Mouse (Mus musculus) neural tube, embryonic 15.5 days (tissue): ENCODE results near the gene 4930404H24Rik. TPM values are rescaled to one million over a fixed set of nuclear protein-coding genes. Genes with fewer than 3 reads are reported as not detected.

Source experiments
- ATAC-seq: fragments of 200-750 bp; cut with Nextera tagmentation; 2 replicates; pipeline ENCODE4 v1.8.0; 2017; ENCODE audit warnings: mild to moderate bottlenecking, moderate TSS enrichment, moderate library complexity; ENCODE audit not compliant: low FRiP score
- H3K27ac ChIP-seq: fragments of 300-500 bp; sonication (generic); replicated peaks from 2 replicates; pipeline ENCODE4 v1.5.1; 2015; ENCODE audit warnings: mild to moderate bottlenecking, inconsistent platforms
- H3K27me3 ChIP-seq: fragments of 300-500 bp; sonication (generic); replicated peaks from 2 replicates; pipeline ENCODE4 v1.6.1; 2015; ENCODE audit warnings: inconsistent platforms
- H3K36me3 ChIP-seq: fragments of 300-500 bp; sonication (generic); 2 replicates; pipeline ENCODE4 v1.6.1; 2015; ENCODE audit warnings: inconsistent platforms
- H3K4me1 ChIP-seq: fragments of 300-500 bp; sonication (generic); 2 replicates; pipeline ENCODE4 v1.6.1; 2015; ENCODE audit warnings: inconsistent platforms
- H3K4me2 ChIP-seq: fragments of 300-500 bp; sonication (generic); 2 replicates; pipeline ENCODE4 v1.6.1; 2015; ENCODE audit warnings: inconsistent platforms, mild to moderate bottlenecking, moderate library complexity
- H3K4me3 ChIP-seq: fragments of 300-500 bp; sonication (generic); replicated peaks from 2 replicates; pipeline ENCODE4 v1.5.1; 2015; ENCODE audit warnings: mild to moderate bottlenecking, inconsistent platforms
- H3K9ac ChIP-seq: fragments of 300-500 bp; sonication (generic); replicated peaks from 2 replicates; pipeline ENCODE4 v1.6.1; 2015; ENCODE audit warnings: mild to moderate bottlenecking, inconsistent platforms
- H3K9me3 ChIP-seq: fragments of 300-500 bp; sonication (generic); replicated peaks from 2 replicates; pipeline ENCODE4 v1.6.1; 2016; ENCODE audit warnings: inconsistent platforms
- WGBS: fragments of 180-500 bp; shearing (Covaris S2); methylation state at CpG from one replicate; pipeline ENCODE4 v1.1.7; 2015; ENCODE audit warnings: mixed read lengths; 5-methylcytosine and 5-hydroxymethylcytosine counted together
- polyA plus RNA-seq: library from polyadenylated mRNA; unstranded; fragments of >200 nt; fragmentation: Nextera tagmentation; extraction: Ambion mirVana; gene quantifications from 2 replicates; pipeline ENCODE4 v1.2.1, GENCODE M21; 2015

The 4930404H24Rik gene
- polyA plus RNA-seq, 1 experiment from 2014 or later, result not detected

DNA sequence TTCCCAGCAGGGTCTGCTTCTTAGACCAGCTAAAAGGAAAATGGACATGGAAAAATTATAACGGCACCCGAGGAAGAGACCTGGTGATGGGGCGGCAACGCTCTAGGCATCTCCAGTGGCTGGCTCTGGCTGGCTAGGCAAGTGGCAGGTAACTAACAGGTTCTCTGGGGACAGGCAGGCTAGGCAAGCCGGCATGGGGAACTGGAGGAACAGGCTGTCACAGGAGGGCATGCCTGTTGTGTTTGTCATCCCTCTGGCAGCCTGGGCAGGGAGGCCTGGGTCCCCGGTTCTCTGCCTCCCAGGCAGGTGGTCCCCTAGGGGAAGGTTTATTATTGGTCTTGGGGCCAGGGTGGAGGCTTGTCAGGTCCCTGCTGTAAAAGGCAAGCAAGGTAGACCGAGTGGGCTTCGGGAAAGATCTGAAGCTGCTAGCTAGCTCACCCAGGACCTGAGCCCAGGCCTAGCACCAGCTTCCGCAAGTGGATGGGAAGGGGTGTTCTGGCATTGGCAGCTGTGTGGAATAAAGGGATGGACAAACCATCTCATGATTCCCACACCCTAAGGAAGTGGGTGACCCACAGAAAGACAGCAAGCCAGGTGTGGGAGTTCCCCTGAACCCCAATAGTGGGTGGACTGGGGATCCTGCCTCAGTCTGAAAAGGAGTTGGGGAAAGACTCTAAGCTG is 34.4 kb downstream of the 4930404H24Rik start:
- Histone ChIP-seq H3K4me3 (peak overlapping the region; percentile 85), H3K36me3 (no peaks in the 10 kb centered on the region), H3K9ac (peak overlapping the region; percentile 72; the same call in 1 of the 2 replicates), H3K9me3 (no peaks in the 10 kb centered on the region), H3K4me1 (peaks cover 50% of the 10 kb centered on the region), H3K27me3 (no peaks in the 10 kb centered on the region), H3K27ac (peak overlapping the region; percentile 81), H3K4me2 (peak overlapping the region; percentile 97)
- no peak for ATAC-seq
- 30% methylated on average over 9 of the region's 9 CpGs for WGBS

DNA sequence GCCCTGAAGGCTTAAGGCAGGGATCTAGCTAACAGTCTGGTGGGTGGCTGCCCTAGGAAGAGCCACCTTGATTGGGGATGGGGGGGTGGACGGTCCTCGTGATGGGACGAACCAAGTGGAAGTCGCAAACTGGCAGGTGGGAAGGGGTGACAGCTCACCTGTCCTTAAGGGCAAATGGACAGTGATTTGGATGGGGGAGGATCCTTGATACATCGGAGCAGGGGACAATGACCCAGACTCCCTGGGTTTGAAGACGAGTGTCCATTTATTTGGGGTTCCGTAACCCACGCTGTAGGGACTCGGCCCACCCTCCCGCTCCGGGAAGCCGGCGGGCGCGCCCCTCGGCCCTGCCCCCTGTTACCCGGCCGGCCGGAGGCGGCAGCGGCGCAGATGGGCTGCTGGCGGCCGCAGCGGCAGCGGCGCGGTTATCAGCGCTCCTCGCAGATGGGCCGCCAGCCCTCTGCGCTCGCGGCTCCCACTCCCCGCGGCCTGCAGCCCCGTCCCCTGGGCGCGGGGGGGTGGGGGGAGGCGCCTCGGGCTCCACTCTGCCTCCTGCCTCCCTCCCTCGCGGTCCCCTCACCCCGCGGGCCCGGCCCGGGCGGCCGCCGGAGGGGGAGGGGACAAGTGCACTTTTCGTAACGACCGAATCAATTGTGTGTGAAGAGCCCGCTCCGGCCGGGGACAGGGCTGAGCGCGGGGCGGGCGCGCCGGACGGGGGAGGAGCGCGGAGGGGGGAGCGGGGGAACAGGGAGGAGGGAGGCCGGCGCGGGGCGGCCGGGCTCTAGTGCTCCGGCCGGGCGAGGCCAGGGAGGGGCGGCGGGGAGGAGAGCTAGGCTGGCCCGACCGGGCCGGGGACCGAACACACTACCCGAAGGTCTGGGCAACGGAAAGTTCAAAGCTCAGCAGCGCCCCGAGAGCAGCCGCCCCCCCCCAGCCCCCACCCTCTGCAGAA is 35.3 kb downstream of the 4930404H24Rik start:
- Histone ChIP-seq H3K27ac (peak overlapping the region; percentile 81), H3K36me3 (no peaks in the 10 kb centered on the region), H3K4me2 (peak overlapping the region; percentile 97), H3K9ac (peak overlapping the region; percentile 72), H3K4me1 (peaks cover 42% of the 10 kb centered on the region), H3K9me3 (no peaks in the 10 kb centered on the region), H3K27me3 (no peaks in the 10 kb centered on the region), H3K4me3 (peak overlapping the region; percentile 85)
- WGBS, result 2% methylated on average over 47 of the region's 85 CpGs
- ATAC-seq, result peak; percentile 36

DNA sequence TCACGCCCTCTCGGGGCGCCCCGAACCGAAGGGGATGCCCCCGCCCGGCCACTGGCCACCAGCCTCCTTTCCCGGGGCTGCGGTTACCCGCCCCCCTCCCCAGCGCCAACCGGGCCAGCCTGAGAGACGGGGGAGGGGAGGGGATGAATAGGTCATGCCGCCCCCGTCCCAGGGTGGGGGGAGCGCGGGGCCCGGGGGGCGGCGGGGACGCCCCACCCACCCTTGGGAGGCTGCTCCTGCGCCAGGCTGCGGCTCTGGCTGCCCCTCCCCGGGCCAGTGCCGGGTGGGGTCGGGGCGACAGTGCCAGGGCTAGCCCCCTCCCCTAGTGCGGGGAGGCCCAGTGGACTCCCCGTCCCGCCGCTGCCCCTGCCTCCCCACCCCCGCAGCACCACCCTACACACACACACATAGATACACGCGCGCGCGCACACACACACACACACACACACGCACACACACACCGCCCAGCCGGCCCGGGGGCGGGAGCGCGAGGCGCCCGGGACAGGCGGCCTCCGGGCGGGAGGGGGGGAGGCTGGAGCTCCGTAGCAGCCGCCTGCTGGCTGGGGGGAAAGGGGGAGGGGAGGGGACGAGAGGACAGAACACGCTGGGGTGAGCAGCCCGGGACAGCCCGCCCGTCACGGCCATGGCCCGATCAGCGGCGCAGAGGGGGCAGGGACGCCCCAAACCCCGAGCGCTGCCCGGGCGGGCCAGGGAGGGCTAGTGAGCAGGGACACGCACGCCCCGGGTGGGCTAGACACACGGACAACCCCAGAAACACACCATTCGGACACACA is 36.2 kb downstream of the 4930404H24Rik start:
- ATAC-seq, result peak; percentile 39
- Histone ChIP-seq H3K4me2 (peak overlapping the region; percentile 97), H3K4me1 (peaks cover 35% of the 10 kb centered on the region), H3K27me3 (no peaks in the 10 kb centered on the region), H3K9me3 (no peaks in the 10 kb centered on the region), H3K9ac (peak overlapping the region; percentile 72), H3K27ac (peak overlapping the region; percentile 81), H3K36me3 (no peaks in the 10 kb centered on the region), H3K4me3 (peak overlapping the region; percentile 85)
- WGBS, result 0% methylated on average over 21 of the region's 70 CpGs

DNA sequence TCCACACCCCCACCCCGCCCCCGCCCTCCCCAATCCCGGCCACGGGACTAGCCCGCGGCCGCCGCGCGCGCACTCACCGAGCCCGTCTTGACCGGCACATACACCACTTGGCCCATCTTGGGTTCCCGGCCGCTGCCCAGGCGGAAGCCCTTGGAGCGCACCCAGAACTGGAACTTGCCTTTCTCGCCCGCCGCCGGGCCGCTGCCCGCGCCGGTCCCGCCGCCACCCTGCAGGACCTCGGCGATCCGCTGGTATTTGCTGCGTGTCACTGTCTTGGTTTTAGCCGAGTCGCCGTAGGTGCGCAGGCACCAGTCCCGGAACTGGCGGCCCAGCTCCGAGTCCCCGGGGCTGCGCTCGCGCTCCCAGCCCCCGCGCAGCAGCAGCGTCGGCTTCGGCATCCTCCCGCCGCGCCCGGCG is 36.8 kb downstream of the 4930404H24Rik start:
- peak; percentile 12; the same call in 1 of the 2 replicates for ATAC-seq
- Histone ChIP-seq H3K27ac (peak overlapping the region; percentile 81), H3K9me3 (no peaks in the 10 kb centered on the region), H3K27me3 (no peaks in the 10 kb centered on the region), H3K4me1 (peaks cover 32% of the 10 kb centered on the region), H3K9ac (peak overlapping the region; percentile 72), H3K36me3 (no peaks in the 10 kb centered on the region), H3K4me3 (peak overlapping the region; percentile 85), H3K4me2 (peak overlapping the region; percentile 97)
- 0% methylated on average over 37 of the region's 53 CpGs for WGBS

- Histone ChIP-seq H3K36me3 (no peaks in the 10 kb centered on the region), H3K4me3 (peak within 1 kb of the TSS; percentile 85), H3K27me3 (no peaks in the 10 kb centered on the region), H3K27ac (peak within 1 kb of the TSS; percentile 81), H3K4me2 (peak within 1 kb of the TSS; percentile 97), H3K4me1 (peaks cover 32% of the 10 kb centered on the region), H3K9ac (peak within 1 kb of the TSS; percentile 72), H3K9me3 (no peaks in the 10 kb centered on the region)
- peak; percentile 35 for ATAC-seq
- WGBS, result 1% methylated on average over 48 of the region's 86 CpGs
These were observed 37.6 kb downstream of the 4930404H24Rik start, which contains the start of gene Nol4l for GRCm38 (mm10) chr2:153529931-153530766. Gene Nol4l, minus strand, starts transcription at chr2:153529971.

DNA sequence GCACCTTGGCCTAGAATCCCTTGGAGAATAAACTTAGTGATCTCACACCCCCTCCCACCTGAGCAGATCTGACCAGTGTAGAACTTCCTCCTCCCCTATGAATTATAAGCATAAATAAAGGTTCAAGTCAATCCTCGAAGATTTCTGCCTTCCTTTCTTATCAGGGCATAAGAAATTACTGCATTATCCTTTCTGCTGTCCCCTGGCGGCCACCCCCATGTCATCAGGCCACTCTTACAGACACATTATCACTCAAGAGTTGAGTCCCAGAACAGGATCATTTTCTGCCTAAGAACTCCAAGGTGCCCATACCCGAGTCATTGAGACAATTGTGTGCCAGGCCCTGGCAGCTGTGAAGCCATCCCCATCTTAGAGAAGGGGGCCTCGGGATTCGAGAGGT is 38.4 kb downstream of the 4930404H24Rik start:
- H3K4me2 ChIP-seq, result peak overlapping the region; percentile 97; the same call in 1 of the 2 replicates
- ATAC-seq, result no peak
- no peaks in the 10 kb centered on the region for H3K9me3 ChIP-seq
- 57% methylated on average over 5 of the region's 5 CpGs for WGBS
- H3K9ac ChIP-seq, result no peak overlapping the region
- peak overlapping the region; percentile 85; the same call in 1 of the 2 replicates for H3K4me3 ChIP-seq
- no peaks in the 10 kb centered on the region for H3K36me3 ChIP-seq
- no peaks in the 10 kb centered on the region for H3K27me3 ChIP-seq
- peaks cover 26% of the 10 kb centered on the region for H3K4me1 ChIP-seq
- no peak overlapping the region for H3K27ac ChIP-seq

GRCm38 (mm10) chr2:153533981-153534380 is 41.4 kb downstream of the 4930404H24Rik start:
- no peaks in the 10 kb centered on the region for H3K36me3 ChIP-seq
- no peak overlapping the region for H3K9ac ChIP-seq
- no peak overlapping the region for H3K27ac ChIP-seq
- no peak overlapping the region for H3K4me2 ChIP-seq
- no peak overlapping the region for H3K4me3 ChIP-seq
- peaks cover 7% of the 10 kb centered on the region for H3K4me1 ChIP-seq
- WGBS, result 78% methylated on average over 1 of the region's 1 CpGs
- no peaks in the 10 kb centered on the region for H3K27me3 ChIP-seq
- H3K9me3 ChIP-seq, result no peaks in the 10 kb centered on the region
- ATAC-seq, result no peak

- H3K9ac ChIP-seq, result no peak overlapping the region
- no peak for ATAC-seq
- WGBS, result 85% methylated on average over 3 of the region's 3 CpGs
- H3K27ac ChIP-seq, result no peak overlapping the region
- no peak overlapping the region for H3K4me3 ChIP-seq
- no peaks in the 10 kb centered on the region for H3K27me3 ChIP-seq
- H3K4me1 ChIP-seq, result no peaks in the 10 kb centered on the region
- H3K4me2 ChIP-seq, result no peak overlapping the region
- no peaks in the 10 kb centered on the region for H3K36me3 ChIP-seq
- H3K9me3 ChIP-seq, result no peaks in the 10 kb centered on the region
These were observed 46.3 kb downstream of the 4930404H24Rik start for GRCm38 (mm10) chr2:153538898-153539297.

GRCm38 (mm10) chr2:153542936-153543668 is 50.5 kb downstream of the 4930404H24Rik start:
- H3K4me3 ChIP-seq, result no peak overlapping the region
- no peak overlapping the region for H3K9ac ChIP-seq
- H3K27me3 ChIP-seq, result no peaks in the 10 kb centered on the region
- no peak overlapping the region for H3K27ac ChIP-seq
- H3K9me3 ChIP-seq, result no peaks in the 10 kb centered on the region
- no peak overlapping the region for H3K4me2 ChIP-seq
- peaks cover 10% of the 10 kb centered on the region for H3K4me1 ChIP-seq
- no peaks in the 10 kb centered on the region for H3K36me3 ChIP-seq
- ATAC-seq, result no peak
- 88% methylated on average over 8 of the region's 8 CpGs for WGBS
